Mouse (Mus musculus): ENCODE results near the gene Cacna1c. TPM values are rescaled to one million over a fixed set of nuclear protein-coding genes. Genes with fewer than 3 reads are reported as not detected.

Gene Cacna1c
- total RNA-seq, 2 experiments from 2014 or later = 53.4 to 54.5 TPM

Other genes starting within 250 kb of the Cacna1c start
- 10 to 100 TPM; 17.4 to 17.8 TPM for gene Dcp1b, start 21.2 kb downstream of the Cacna1c start, total RNA-seq (2021)
- gene Cacna2d4, start 40.1 kb upstream of the Cacna1c start, total RNA-seq (2021) = 1 to 10 TPM; 1.7 to 3.1 TPM
- 10 to 100 TPM; 68.4 to 71.3 TPM for gene Lrtm2, start 134.3 kb upstream of the Cacna1c start, total RNA-seq (2021)
- 10 to 100 TPM; 39.3 to 40.0 TPM for gene Adipor2, start 221.3 kb upstream of the Cacna1c start, total RNA-seq (2021)

Data from left cerebral cortex, adult 18-20 months (tissue).